Mouse (Mus musculus): ENCODE measurements around the gene Cacna2d1. TPM values are rescaled to one million over a fixed set of nuclear protein-coding genes. Genes with fewer than 3 reads are reported as not detected.

Cacna2d1 gene
- 5.9 and 11.6 TPM in 2 replicates for polyA plus RNA-seq (2016; fragmentation: Nextera tagmentation; extraction: Ambion mirVana)

DNA sequence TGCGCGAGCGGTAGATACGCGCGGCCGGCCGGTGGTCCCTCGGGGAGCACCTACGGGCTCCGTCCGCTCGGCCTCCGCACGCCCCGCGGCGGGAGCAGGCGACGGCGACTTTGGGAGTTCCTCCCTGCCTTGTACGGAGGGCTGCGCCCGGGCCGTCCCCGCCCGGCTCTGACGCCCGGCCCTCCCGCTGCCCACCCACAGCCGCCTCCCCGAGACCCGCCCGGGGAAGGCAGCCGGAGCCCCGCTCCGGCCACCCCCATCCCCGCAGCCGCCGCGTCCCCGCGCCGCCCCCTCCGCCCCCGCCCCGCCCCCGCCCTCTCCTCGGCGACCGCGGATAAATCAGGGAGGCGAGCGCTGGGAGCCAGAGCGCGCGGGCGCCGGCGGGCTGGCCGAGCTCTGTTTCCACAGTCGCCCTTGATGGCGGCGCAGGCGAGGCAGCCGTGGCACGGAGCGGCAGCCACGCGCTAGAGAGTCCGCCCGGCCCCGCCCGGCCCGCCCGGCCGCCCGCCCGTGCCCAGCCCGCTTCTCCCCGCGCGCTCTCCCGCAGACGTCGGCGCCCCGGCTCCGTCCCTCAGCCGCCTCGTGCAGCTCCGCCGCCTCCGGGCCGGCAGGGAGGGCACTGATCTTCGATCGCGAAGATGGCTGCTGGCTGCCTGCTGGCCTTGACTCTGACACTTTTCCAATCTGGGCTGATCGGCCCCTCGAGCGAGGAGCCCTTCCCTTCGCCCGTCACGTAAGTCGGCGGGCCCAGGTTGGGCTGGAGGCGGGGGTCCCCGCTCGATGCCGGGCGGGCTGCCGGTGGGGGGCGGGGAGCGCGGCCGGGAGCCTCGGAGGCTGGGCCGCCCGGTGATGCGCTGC lies at the start of gene Cacna2d1:
Gene Cacna2d1, plus strand, starts transcription at position 316 of the 858 bp plus-strand sequence.
- H3K9me3 ChIP-seq (replicated peaks), result no peaks in the 10 kb centered on the region
- H3K4me3 ChIP-seq, result peak within 1 kb of the TSS; percentile 62
- no peaks in the 10 kb centered on the region for H3K36me3 ChIP-seq
- WGBS, result under 1% methylated on average over 109 of the region's 120 CpGs
- peak; percentile 82 for DNase-seq (ENCODE audit: low spot score)
- H3K27me3 ChIP-seq (ENCODE audit: low read depth, poor library complexity, severe bottlenecking), result peaks cover 100% of the 10 kb centered on the region
- peaks cover 23% of the 10 kb centered on the region for H3K4me1 ChIP-seq
- peak within 1 kb of the TSS; percentile 85 for H3K27ac ChIP-seq (replicated peaks)

DNA sequence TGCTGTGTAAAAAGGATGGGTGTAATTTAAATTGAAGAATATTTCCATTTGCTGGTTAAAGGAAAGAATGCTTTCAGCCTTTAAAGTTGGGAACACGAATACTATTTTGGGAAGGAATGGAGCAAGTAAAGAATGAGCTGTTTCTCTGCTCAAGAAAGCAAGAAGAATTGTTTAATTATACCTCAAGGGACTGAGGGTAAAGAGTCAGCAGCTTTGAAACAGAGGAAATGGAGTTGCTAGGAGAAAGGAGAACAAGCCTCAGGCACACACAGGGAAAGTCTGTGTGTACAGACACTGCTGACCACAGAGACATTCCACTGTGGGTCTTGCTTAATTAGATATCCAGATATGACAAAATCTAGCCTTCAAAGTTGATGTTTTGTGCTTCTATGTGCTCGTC lies 39.4 kb upstream of the Cacna2d1 start:
- Histone ChIP-seq H3K27me3 (ENCODE audit: low read depth, poor library complexity, severe bottlenecking) (no peaks in the 10 kb centered on the region), H3K4me1 (no peaks in the 10 kb centered on the region), H3K36me3 (no peaks in the 10 kb centered on the region), H3K27ac (replicated peaks) (no peak overlapping the region), H3K9me3 (replicated peaks) (no peaks in the 10 kb centered on the region), H3K4me3 (no peak overlapping the region)
- DNase-seq (ENCODE audit: low spot score), result no peak
- WGBS, result 80% methylated on average over 2 of the region's 2 CpGs

DNA sequence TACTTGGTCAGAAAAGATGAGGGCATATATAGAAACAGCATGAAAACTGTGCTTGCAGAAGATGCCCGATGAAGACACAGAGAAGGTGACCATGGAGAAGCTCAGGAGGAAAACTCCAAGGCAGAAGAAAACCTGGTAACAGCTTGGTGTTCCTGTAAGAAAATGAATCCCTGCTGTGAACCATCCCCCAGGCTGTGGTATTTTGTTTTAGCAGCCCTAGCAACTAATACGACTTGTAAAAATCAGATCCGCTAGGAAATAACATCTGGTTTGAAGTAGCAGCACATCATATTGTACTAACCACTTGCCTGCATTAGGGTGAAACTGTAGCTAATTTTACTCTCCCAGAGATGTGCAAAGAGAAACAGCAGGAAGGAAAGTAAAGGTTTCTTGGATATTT lies 37.8 kb upstream of the Cacna2d1 start:
- Histone ChIP-seq H3K9me3 (replicated peaks) (no peaks in the 10 kb centered on the region), H3K27me3 (ENCODE audit: low read depth, poor library complexity, severe bottlenecking) (no peaks in the 10 kb centered on the region), H3K36me3 (no peaks in the 10 kb centered on the region), H3K27ac (replicated peaks) (no peak overlapping the region), H3K4me3 (no peak overlapping the region), H3K4me1 (no peaks in the 10 kb centered on the region)
- no peak for DNase-seq (ENCODE audit: low spot score)
- 85% methylated on average over 3 of the region's 3 CpGs for WGBS

DNA sequence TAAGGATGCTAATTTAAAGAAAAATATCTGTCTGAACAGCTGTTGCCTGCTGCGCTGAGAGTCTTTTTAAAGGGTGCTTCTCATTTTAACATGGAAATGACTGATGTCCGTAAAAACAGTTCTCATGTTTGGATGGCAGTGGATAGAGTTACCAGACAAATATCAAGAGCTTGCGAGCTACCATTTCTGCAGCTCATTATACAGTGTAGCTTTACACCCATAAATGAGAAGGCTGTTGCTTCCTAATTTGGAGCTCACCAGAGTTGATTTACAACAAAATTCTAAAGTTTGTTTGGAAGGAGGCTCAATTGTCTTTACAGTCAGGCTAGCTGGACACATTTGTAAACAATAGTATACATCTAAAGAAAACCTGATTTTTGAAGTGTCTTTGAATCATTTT lies 28.0 kb upstream of the Cacna2d1 start:
- Histone ChIP-seq H3K27ac (replicated peaks) (no peak overlapping the region), H3K36me3 (no peaks in the 10 kb centered on the region), H3K4me3 (no peak overlapping the region), H3K4me1 (no peaks in the 10 kb centered on the region), H3K9me3 (replicated peaks) (no peaks in the 10 kb centered on the region), H3K27me3 (ENCODE audit: low read depth, poor library complexity, severe bottlenecking) (peaks cover 6% of the 10 kb centered on the region)
- no peak for DNase-seq (ENCODE audit: low spot score)
- WGBS, result 89% methylated on average over 3 of the region's 3 CpGs

DNA sequence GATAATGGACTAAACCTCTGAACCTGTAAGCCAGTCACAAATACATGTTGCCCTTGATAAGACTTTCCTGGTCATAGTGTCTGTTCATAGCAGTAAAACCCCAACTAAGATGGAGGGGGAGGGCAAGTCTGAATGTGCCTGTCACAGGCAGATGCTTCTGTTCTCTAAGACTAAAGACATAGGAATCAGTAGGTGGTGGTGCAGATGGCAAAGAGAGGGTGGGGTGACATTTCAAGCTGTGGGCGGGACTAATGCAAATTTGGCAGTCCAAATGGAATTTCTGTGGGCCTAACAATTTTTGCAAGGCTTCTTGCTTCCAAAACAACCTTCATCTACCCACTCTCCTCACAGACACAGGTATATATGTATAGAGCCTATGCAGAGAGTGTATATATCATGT lies 19.6 kb upstream of the Cacna2d1 start:
- Histone ChIP-seq H3K27ac (replicated peaks) (no peak overlapping the region), H3K4me1 (no peaks in the 10 kb centered on the region), H3K36me3 (no peaks in the 10 kb centered on the region), H3K9me3 (replicated peaks) (no peaks in the 10 kb centered on the region), H3K27me3 (ENCODE audit: low read depth, poor library complexity, severe bottlenecking) (peaks cover 12% of the 10 kb centered on the region), H3K4me3 (no peak overlapping the region)
- DNase-seq (ENCODE audit: low spot score), result no peak
- WGBS, result 52% methylated on average over 1 of the region's 1 CpGs

DNA sequence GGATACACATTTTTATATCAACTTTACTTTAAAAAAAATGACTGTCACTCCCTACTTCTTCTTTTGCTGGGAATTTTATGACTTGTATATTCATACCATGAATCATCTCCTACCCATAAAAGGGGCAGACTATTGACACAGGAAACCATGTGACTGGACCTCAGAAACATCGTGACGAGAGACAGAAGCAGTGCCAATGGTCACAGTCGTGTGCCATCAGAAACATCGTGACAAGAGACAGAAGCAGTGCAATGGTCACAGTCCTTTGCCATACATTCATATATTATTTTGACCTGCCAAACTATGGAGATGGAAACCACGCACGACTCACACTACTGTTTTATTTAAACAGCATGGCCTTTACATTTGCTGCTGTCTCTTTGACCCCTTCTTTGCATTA lies 6.0 kb upstream of the Cacna2d1 start:
- H3K9me3 ChIP-seq (replicated peaks), result no peaks in the 10 kb centered on the region
- no peak for DNase-seq (ENCODE audit: low spot score)
- H3K36me3 ChIP-seq, result no peaks in the 10 kb centered on the region
- H3K4me1 ChIP-seq, result 0 out of 2 replicates have a peak, but pooled peaks cover 6% of the 10 kb centered on the region
- peaks cover 99% of the 10 kb centered on the region for H3K27me3 ChIP-seq (ENCODE audit: low read depth, poor library complexity, severe bottlenecking)
- no peak overlapping the region for H3K27ac ChIP-seq (replicated peaks)
- no peak overlapping the region for H3K4me3 ChIP-seq
- WGBS, result 55% methylated on average over 6 of the region's 6 CpGs

DNA sequence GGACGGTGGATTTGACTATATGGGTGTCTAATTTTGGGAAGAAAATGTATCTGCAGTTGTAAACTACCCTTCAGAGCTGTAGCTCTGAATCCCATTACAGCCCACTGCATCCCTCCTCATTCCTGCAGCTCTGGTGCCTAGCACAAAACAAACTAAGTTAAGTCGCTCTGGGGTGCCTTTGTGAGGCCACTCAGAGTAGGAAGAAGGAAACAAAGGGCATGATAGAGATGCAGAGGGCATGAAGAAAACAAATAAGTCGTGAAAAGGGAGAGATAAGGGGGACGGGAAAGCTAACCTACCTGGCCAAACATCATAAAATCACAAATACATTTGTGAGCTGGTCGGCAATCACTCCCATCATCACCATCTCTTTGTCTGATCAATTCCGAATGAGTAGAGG lies 1.5 kb upstream of the Cacna2d1 start:
- peak; percentile 17 for DNase-seq (ENCODE audit: low spot score)
- Histone ChIP-seq H3K9me3 (replicated peaks) (no peaks in the 10 kb centered on the region), H3K4me3 (no peak overlapping the region), H3K36me3 (no peaks in the 10 kb centered on the region), H3K4me1 (peaks cover 23% of the 10 kb centered on the region), H3K27me3 (ENCODE audit: low read depth, poor library complexity, severe bottlenecking) (peaks cover 100% of the 10 kb centered on the region), H3K27ac (replicated peaks) (no peak overlapping the region)
- WGBS, result 3% methylated on average over 6 of the region's 6 CpGs

DNA sequence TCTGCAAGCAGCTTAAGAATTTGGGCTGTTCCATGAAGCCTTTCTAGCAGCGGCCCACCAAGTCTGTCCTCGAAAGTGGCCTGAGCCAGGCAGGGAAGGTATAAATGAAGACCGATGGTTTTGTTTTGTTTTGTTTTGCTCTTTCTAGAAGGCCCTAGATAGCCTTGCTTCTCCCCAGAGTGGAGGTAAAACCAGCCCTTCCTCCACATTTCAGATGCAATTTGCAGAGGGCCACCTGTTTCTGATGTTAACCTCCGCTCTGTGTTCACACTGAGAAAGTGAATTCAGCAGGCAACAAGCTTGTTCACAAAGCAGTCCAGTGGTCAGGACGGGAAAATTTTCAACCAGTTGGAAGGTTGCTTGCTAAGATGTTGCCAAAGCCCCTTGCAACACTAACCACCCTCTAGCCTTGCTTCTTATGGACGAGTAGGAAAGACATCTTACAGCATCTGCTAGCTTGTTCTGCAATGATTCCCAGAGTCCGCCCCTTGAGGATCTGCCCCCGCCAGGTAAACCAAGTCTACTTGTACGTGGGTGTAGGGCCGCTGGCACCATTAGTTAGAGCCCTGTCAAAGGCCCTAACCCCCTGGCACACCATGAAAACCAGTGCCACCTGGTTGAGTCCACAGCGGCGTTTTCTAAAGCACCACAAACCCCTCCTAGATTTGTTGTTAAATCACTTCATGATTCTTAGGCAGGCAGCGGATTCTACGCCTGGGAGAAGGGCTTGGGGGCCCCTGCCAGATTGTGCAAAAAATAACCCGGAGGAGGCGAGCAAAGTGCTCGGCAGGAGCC lies 713 bp upstream of the Cacna2d1 start:
- peaks cover 23% of the 10 kb centered on the region for H3K4me1 ChIP-seq
- no peaks in the 10 kb centered on the region for H3K36me3 ChIP-seq
- peak overlapping the region; percentile 62 for H3K4me3 ChIP-seq
- peak; percentile 69 for DNase-seq (ENCODE audit: low spot score)
- H3K27ac ChIP-seq (replicated peaks), result peak overlapping the region; percentile 85
- WGBS, result 2% methylated on average over 17 of the region's 17 CpGs
- H3K27me3 ChIP-seq (ENCODE audit: low read depth, poor library complexity, severe bottlenecking), result peaks cover 100% of the 10 kb centered on the region
- H3K9me3 ChIP-seq (replicated peaks), result no peaks in the 10 kb centered on the region

DNA sequence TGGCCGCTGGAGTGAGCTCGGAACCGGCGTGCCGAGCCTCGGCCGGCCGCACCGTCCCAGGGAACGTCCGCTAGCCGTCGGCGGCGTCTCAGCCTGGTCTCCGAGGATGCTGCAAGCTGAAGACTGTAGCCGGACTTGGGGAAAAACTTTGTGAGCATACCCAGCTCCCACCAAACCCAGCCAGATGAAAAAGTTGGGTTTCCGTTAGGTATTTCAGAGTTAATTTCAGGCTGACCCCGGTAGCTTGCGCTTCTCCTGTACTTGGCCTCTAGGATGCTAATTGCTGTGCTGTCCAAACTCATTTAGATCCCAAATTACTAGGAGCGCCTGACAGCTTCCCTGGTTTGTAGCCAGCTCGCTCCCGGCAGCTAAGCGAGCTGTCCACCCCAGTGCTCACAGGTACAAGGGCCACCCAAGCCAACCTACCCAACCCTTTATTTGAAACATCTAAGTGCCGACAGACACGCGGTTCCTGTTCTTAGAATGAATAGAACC lies 790 bp downstream of the Cacna2d1 start:
- peaks cover 100% of the 10 kb centered on the region for H3K27me3 ChIP-seq (ENCODE audit: low read depth, poor library complexity, severe bottlenecking)
- DNase-seq (ENCODE audit: low spot score), result no peak

DNA sequence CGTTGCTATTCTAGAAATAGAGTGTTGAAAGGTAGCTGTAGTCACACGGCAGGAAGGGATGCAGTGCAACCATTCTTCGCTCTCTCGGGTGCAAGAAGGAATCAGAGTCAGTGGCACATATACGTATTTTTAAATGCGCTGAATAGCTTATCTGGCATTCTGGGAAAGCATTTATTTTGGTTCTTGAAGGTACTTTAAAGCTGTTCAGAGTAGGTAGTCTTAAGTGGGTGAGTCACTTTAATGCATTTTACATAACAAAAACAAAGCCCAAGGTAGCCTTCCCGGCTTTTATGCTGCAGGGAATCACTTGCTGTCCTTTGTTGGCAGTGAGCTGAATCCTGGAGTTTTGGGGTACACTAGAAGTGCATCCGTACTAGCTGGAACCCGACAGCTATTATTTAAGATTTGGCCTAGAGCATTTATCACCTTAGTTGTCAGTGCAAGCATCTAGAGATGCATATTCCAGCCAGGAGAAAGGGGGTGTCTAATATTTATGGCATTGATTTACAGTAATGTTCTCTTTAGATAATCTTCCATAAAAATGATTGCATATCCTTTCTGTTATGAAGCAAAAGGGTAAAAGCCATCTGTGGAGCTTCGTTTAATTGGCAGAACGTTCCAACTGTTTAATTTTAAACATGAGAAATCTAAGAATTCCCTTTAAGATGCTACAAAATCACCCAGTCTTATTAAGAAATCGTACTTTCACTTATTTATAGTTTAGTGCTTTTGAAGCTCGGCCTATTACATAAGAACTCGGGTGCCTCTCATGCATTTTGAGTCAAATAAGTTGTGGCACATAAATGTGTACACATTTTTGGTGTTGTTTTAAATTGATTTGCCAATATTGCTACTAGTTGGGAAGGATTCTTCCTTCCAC lies 1.6 kb downstream of the Cacna2d1 start:
- H3K4me1 ChIP-seq, result peaks cover 23% of the 10 kb centered on the region
- H3K27ac ChIP-seq (replicated peaks), result peak overlapping the region; percentile 85; the same call in 1 of the 2 replicates
- 25% methylated on average over 14 of the region's 14 CpGs for WGBS
- peak overlapping the region; percentile 62 for H3K4me3 ChIP-seq
- no peaks in the 10 kb centered on the region for H3K36me3 ChIP-seq
- DNase-seq (ENCODE audit: low spot score), result peak; percentile 18
- H3K9me3 ChIP-seq (replicated peaks), result no peaks in the 10 kb centered on the region
- H3K27me3 ChIP-seq (ENCODE audit: low read depth, poor library complexity, severe bottlenecking), result peaks cover 99% of the 10 kb centered on the region

More for the DNA sequence above, 790 bp downstream of the Cacna2d1 start:
- H3K36me3 ChIP-seq, result no peaks in the 10 kb centered on the region
- peak overlapping the region; percentile 62 for H3K4me3 ChIP-seq
- peak overlapping the region; percentile 85 for H3K27ac ChIP-seq (replicated peaks)
- H3K4me1 ChIP-seq, result peaks cover 23% of the 10 kb centered on the region
- WGBS, result under 1% methylated on average over 27 of the region's 27 CpGs
- no peaks in the 10 kb centered on the region for H3K9me3 ChIP-seq (replicated peaks)

DNA sequence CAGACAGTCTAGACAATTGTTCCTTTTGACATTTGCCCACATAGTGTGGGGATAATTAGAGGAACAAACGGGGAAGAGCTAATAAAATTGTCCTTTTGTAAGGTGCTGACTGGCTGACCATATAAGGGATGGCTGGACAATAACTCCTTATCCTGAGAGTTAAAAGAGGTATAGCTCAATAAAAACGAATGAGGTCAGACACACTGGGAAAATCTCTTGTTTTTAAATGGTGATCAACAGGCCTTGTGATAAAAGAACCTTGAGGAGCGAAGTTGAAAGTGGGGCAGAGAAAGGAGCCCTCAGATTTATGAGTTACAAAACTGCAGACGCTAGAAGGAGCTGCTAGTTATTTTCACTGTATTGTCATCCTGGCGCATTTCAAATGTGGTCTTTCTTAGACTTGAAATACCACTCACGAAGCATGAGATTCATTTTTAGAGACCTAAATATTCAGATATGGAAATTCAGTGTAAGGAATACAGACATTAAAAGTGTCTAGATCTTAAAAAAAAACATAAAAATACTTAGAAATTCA lies 6.8 kb downstream of the Cacna2d1 start:
- Histone ChIP-seq H3K4me3 (no peak overlapping the region), H3K27ac (replicated peaks) (no peak overlapping the region), H3K9me3 (replicated peaks) (peaks cover 4% of the 10 kb centered on the region; the same call in 1 of the 2 replicates), H3K4me1 (no peaks in the 10 kb centered on the region), H3K36me3 (no peaks in the 10 kb centered on the region), H3K27me3 (ENCODE audit: low read depth, poor library complexity, severe bottlenecking) (peaks cover 96% of the 10 kb centered on the region)
- no peak for DNase-seq (ENCODE audit: low spot score)
- 66% methylated on average over 6 of the region's 6 CpGs for WGBS

DNA sequence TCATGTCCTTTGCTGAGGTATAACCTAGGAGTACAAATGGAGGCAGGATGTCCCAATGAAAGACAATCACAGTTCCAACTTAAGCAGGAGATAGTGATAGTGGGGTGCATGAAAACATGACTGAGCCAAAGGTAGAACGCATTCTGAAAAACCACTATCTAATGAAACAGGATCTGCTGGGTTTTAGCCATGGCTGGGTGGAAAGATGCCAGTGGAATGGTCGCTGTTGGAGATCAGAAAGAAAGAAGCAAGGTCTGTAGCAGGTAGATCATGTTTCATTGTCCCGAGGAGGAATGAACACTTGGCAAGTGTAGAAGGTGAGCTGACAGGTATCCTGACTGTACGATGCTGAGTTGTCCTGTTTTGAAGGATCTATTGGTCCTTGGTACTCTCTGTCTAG lies 7.6 kb downstream of the Cacna2d1 start:
- DNase-seq (ENCODE audit: low spot score), result no peak
- WGBS, result 82% methylated on average over 4 of the region's 4 CpGs
- Histone ChIP-seq H3K4me1 (no peaks in the 10 kb centered on the region), H3K4me3 (no peak overlapping the region), H3K27ac (replicated peaks) (no peak overlapping the region), H3K9me3 (replicated peaks) (peaks cover 4% of the 10 kb centered on the region; the same call in 1 of the 2 replicates), H3K27me3 (ENCODE audit: low read depth, poor library complexity, severe bottlenecking) (peaks cover 88% of the 10 kb centered on the region), H3K36me3 (no peaks in the 10 kb centered on the region)
